8 mouse cellular contexts compared by ENCODE assay signal in genomic region chr3:20058197-20058541, GRCm38 (mm10). TPM values are rescaled to one million over a fixed set of nuclear protein-coding genes. Genes with fewer than 3 reads are reported as not detected.
DNase-seq lines count a peak whose midpoint lies in the region; ATAC-seq and TF ChIP-seq lines count a peak whose summit lies in the region.

No protein-coding gene starts in this region.

- no peak for TF ChIP-seq CTCF in gastrocnemius, adult 2 months (IDR thresholded peaks at IDR 0.05)
- no peak for TF ChIP-seq CTCF in thymus, adult 2 months (IDR thresholded peaks at IDR 0.05; ENCODE audit: borderline replicate concordance, control insufficient read depth, extremely low read depth, insufficient read depth, low read length, poor library complexity)

- H3K9me3 ChIP-seq in limb, embryonic 14.5 days (ENCODE audit: control insufficient read depth, low read length) = no peaks in the 10 kb centered on the region

- WGBS in thymus, adult 2 months = under 1% methylated on average over 7 of the region's 9 CpGs
- WGBS in limb, embryonic 14.5 days = 0% methylated on average over 6 of the region's 9 CpGs

- H3K9ac ChIP-seq in limb, embryonic 14.5 days (ENCODE audit: low read depth, low read length, severe bottlenecking) = peak overlapping the region; percentile 71

- H3K27me3 ChIP-seq in thymus, adult 2 months (ENCODE audit: control insufficient read depth, insufficient read depth, low read length) = no peaks in the 10 kb centered on the region
- no peaks in the 10 kb centered on the region for H3K27me3 ChIP-seq in limb, embryonic 14.5 days (ENCODE audit: control insufficient read depth, insufficient read depth, low read length)

- H3K4me2 ChIP-seq in limb, embryonic 14.5 days (replicated peaks; ENCODE audit: low read depth, low read length, severe bottlenecking) = peak overlapping the region; percentile 45

- no peak for DNase-seq in gastrocnemius, adult 2 months
- no peak for DNase-seq in gastrocnemius, postnatal 14 days
- no peak for DNase-seq in thymus, adult 2 months
- no peak for DNase-seq in thymus, postnatal 14 days
- DNase-seq in limb, embryonic 14.5 days (ENCODE audit: low spot score) = no peak
- no peak for DNase-seq in right cerebral cortex, postnatal 14 days
- DNase-seq in urinary bladder, postnatal 36 days (ENCODE audit: low spot score in 2 of 2) = no peak
- DNase-seq in layer of hippocampus, adult 8-10 months (ENCODE audit: low spot score in 2 of 2) = no peak

- peaks cover 11% of the 10 kb centered on the region for H3K36me3 ChIP-seq in thymus, adult 2 months (ENCODE audit: control insufficient read depth, insufficient read depth, low read length)
- H3K36me3 ChIP-seq in limb, embryonic 14.5 days (ENCODE audit: control insufficient read depth, insufficient read depth, low read length) = peaks cover 7% of the 10 kb centered on the region

- TF ChIP-seq POLR2A in thymus, adult 2 months (IDR thresholded peaks at IDR 0.05; ENCODE audit: control insufficient read depth, extremely low read depth, insufficient read depth, low read length, poor library complexity) = no peak
- no peak for TF ChIP-seq POLR2A in limb, embryonic 14.5 days (IDR thresholded peaks at IDR 0.05; ENCODE audit: borderline replicate concordance, extremely low read depth, insufficient read depth, insufficient read length)

- H3K4me3 ChIP-seq in gastrocnemius, adult 2 months = peak overlapping the region; percentile 99
- H3K4me3 ChIP-seq in thymus, adult 2 months (ENCODE audit: control insufficient read depth, insufficient read depth, low read length) = peak overlapping the region; percentile 89
- peak overlapping the region; percentile 69 for H3K4me3 ChIP-seq in limb, embryonic 14.5 days (replicated peaks; ENCODE audit: low read length)

- no peak for ATAC-seq in limb, embryonic 14.5 days (ENCODE audit: low FRiP score, low read depth)

- intact Hi-C loops in gastrocnemius, adult 2 months (cut with DNase I) = no loop called here
- intact Hi-C loops in gastrocnemius, postnatal 14 days (cut with DNase I; ENCODE audit: low total_unique reads) = no loop called here

- H3K4me1 ChIP-seq in thymus, adult 2 months (replicated peaks; ENCODE audit: control insufficient read depth, insufficient read depth, low read length) = no peaks in the 10 kb centered on the region
- H3K4me1 ChIP-seq in limb, embryonic 14.5 days (ENCODE audit: control insufficient read depth, insufficient read depth, low read length) = 0 out of 2 replicates have a peak, but pooled peaks cover 2% of the 10 kb centered on the region

- peak overlapping the region; percentile 91 for H3K27ac ChIP-seq in gastrocnemius, adult 2 months
- no peak overlapping the region for H3K27ac ChIP-seq in thymus, adult 2 months (ENCODE audit: control insufficient read depth, insufficient read depth, low read length)
- no peak overlapping the region for H3K27ac ChIP-seq in limb, embryonic 14.5 days (replicated peaks; ENCODE audit: low read depth, low read length)

RNA-seq across cellular contexts. Expression of gene Hltf, which starts 0.6 kb away (rescaled TPM):
- 1 to 10 TPM; 2.7 to 4.4 TPM for total RNA-seq in gastrocnemius, adult 2 months (2021)
- total RNA-seq in gastrocnemius, postnatal 14 days (2021) = 1 to 10 TPM; 3.6 to 4.1 TPM
- 7.0 and 8.2 TPM in 2 replicates for polyA plus RNA-seq in thymus, adult 2 months (2012; rRNA removed)
- polyA plus RNA-seq in limb, embryonic 14.5 days (2012; rRNA removed) = 12.9 and 13.0 TPM in 2 replicates
- 18.5 and 19.0 TPM in 2 replicates for polyA plus RNA-seq in limb, embryonic 14.5 days (2014; fragmentation: Nextera tagmentation; extraction: Ambion mirVana)
- 10 to 100 TPM; 19.8 to 27.7 (median 24.9) TPM for total RNA-seq in layer of hippocampus, adult 8-10 months (2022)

RNA-seq across cellular contexts. Expression of gene Hps3, which starts 23.1 kb away (rescaled TPM):
- 1 to 10 TPM; 4.1 to 4.2 TPM for total RNA-seq in gastrocnemius, adult 2 months (2021)
- 1 to 10 TPM; 3.5 to 3.6 TPM for total RNA-seq in gastrocnemius, postnatal 14 days (2021)
- polyA plus RNA-seq in thymus, adult 2 months (2012; rRNA removed) = 41.6 and 48.4 TPM in 2 replicates
- 11.2 and 13.1 TPM in 2 replicates for polyA plus RNA-seq in limb, embryonic 14.5 days (2012; rRNA removed)
- 8.3 and 11.1 TPM in 2 replicates for polyA plus RNA-seq in limb, embryonic 14.5 days (2014; fragmentation: Nextera tagmentation; extraction: Ambion mirVana)
- 10 to 100 TPM; 20.7 to 22.3 (median 21.7) TPM for total RNA-seq in layer of hippocampus, adult 8-10 months (2022)

Comparison
In these comparisons a context has a peak if more than half of its experiments do, and no peak if none do; other contexts are left out.
1. RNA of gene Hps3, which starts 23.1 kb away (total RNA-seq): 20.7 to 22.3 TPM in layer of hippocampus, adult 8-10 months; 4.1 to 4.2 TPM in gastrocnemius, adult 2 months and 3.5 to 3.6 TPM in gastrocnemius, postnatal 14 days; every median in the first group is over 4 times any median in the second.
2. Peak in every context shown above with its lines, with median percentiles within 50 percentile points of each other: H3K4me3 ChIP-seq.